Mouse (Mus musculus): ENCODE measurements around the gene Tab2.

DNA sequence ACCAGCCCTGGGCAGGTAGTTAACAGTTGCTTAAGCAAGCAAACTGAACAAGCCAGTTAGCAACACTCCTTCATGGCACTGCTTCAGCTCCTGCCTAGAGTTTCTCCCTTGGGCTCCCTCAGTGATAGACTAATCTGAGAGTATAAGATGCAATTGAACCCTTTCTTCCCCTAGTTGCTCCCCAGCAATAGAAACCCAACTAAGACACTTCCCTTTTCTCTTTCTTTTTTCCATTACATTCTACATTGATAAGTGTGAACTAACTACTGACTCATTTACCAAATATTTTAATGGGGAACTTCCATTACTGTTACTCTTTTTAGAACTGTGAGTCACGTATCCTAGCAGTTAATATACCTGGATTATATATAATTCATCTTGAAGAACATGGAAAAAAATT, 32.6 kb downstream of the Tab2 start:
- TF ChIP-seq CTCF (IDR thresholded peaks at IDR 0.05; ENCODE audit: insufficient read depth, low read length) (no peak), POLR2A (IDR thresholded peaks at IDR 0.05; ENCODE audit: borderline replicate concordance, extremely low read depth, low read depth, low read length) (no peak)
